Mouse (Mus musculus): ENCODE results near the gene Epha3. TPM values are rescaled to one million over a fixed set of nuclear protein-coding genes. Genes with fewer than 3 reads are reported as not detected.
A peak's percentile ranks its signal among the peaks of the same experiment; 100 is the strongest.

Gene Epha3
- polyA plus RNA-seq, 1 experiment from 2014 or later = 79.3 TPM

GRCm38 (mm10) chr16:63658302-63658974, 205.5 kb downstream of the Epha3 start:
- WGBS = 34% methylated on average over 4 of the region's 4 CpGs
- DNase-seq (ENCODE audit: low spot score) = no peak

GRCm38 (mm10) chr16:63657743-63658142, 206.2 kb downstream of the Epha3 start:
- no peak overlapping the region for H3K4me3 ChIP-seq (ENCODE audit: low read depth, low read length)
- H3K27ac ChIP-seq (ENCODE audit: low read depth, low read length) = no peak overlapping the region
- H3K9me3 ChIP-seq (ENCODE audit: control insufficient read depth, low read length) = no peaks in the 10 kb centered on the region
- ATAC-seq (replicated peaks; ENCODE audit: low FRiP score) (no peak), DNase-seq (ENCODE audit: low spot score) (no peak)
- H3K4me2 ChIP-seq (ENCODE audit: low read depth, low read length, severe bottlenecking) = no peak overlapping the region
- no peaks in the 10 kb centered on the region for H3K36me3 ChIP-seq (ENCODE audit: control insufficient read depth, insufficient read depth, low read length)
- peaks cover 3% of the 10 kb centered on the region; the same call in 1 of the 2 replicates for H3K4me1 ChIP-seq (replicated peaks; ENCODE audit: control insufficient read depth, insufficient read depth, low read length)
- 69% methylated on average over 2 of the region's 2 CpGs for WGBS
- H3K9ac ChIP-seq (ENCODE audit: low read length) = no peak overlapping the region
- no peaks in the 10 kb centered on the region for H3K27me3 ChIP-seq (ENCODE audit: control insufficient read depth, insufficient read depth, low read length)

More at GRCm38 (mm10) chr16:63658302-63658974, 205.5 kb downstream of the Epha3 start:
- H3K9me3 ChIP-seq (ENCODE audit: control insufficient read depth, low read length) = no peaks in the 10 kb centered on the region
- no peaks in the 10 kb centered on the region for H3K27me3 ChIP-seq (ENCODE audit: control insufficient read depth, insufficient read depth, low read length)
- 0 out of 2 replicates have a peak, but pooled peaks have one; percentile 15 for ATAC-seq (replicated peaks; ENCODE audit: low FRiP score)
- no peak overlapping the region for H3K4me2 ChIP-seq (ENCODE audit: low read depth, low read length, severe bottlenecking)
- H3K4me3 ChIP-seq (ENCODE audit: low read depth, low read length) = no peak overlapping the region
- H3K36me3 ChIP-seq (ENCODE audit: control insufficient read depth, insufficient read depth, low read length) = no peaks in the 10 kb centered on the region
- peaks cover 3% of the 10 kb centered on the region; the same call in 1 of the 2 replicates for H3K4me1 ChIP-seq (replicated peaks; ENCODE audit: control insufficient read depth, insufficient read depth, low read length)
- H3K27ac ChIP-seq (ENCODE audit: low read depth, low read length) = no peak overlapping the region
- H3K9ac ChIP-seq (ENCODE audit: low read length) = no peak overlapping the region

DNA sequence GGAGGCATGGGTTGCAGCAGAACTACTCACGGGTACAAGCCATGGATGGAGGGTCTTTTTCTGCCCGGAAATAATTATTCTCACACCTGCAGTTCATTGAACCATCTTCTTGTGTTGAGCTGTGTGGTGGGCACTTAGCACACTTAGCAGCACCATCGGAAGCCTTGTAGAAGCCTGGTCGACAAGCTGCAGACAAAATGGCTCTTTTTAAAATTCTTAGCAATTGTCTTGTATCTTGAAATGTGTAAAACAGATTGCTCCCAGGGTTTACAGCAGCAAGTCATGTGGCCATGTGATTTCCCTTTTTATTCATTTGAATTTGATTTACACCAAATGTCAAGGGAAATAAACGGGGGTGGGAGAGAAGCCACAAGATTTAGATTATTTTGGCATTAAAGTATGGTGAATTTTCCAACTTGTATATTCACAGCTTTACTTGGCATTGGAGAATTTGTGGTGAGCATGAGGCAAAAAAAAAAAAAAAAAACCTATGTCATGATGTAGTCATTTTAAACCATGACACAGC, 210.5 kb downstream of the Epha3 start:
- Histone ChIP-seq H3K27ac (ENCODE audit: low read depth, low read length) (no peak overlapping the region), H3K9ac (ENCODE audit: low read length) (no peak overlapping the region), H3K4me3 (ENCODE audit: low read depth, low read length) (no peak overlapping the region), H3K4me2 (ENCODE audit: low read depth, low read length, severe bottlenecking) (no peak overlapping the region), H3K27me3 (ENCODE audit: control insufficient read depth, insufficient read depth, low read length) (no peaks in the 10 kb centered on the region), H3K9me3 (ENCODE audit: control insufficient read depth, low read length) (no peaks in the 10 kb centered on the region), H3K36me3 (ENCODE audit: control insufficient read depth, insufficient read depth, low read length) (no peaks in the 10 kb centered on the region), H3K4me1 (replicated peaks; ENCODE audit: control insufficient read depth, insufficient read depth, low read length) (no peaks in the 10 kb centered on the region; the same call in 1 of the 2 replicates)
- 92% methylated on average over 5 of the region's 5 CpGs for WGBS
- ATAC-seq (replicated peaks; ENCODE audit: low FRiP score) (no peak), DNase-seq (ENCODE audit: low spot score) (no peak)

DNA sequence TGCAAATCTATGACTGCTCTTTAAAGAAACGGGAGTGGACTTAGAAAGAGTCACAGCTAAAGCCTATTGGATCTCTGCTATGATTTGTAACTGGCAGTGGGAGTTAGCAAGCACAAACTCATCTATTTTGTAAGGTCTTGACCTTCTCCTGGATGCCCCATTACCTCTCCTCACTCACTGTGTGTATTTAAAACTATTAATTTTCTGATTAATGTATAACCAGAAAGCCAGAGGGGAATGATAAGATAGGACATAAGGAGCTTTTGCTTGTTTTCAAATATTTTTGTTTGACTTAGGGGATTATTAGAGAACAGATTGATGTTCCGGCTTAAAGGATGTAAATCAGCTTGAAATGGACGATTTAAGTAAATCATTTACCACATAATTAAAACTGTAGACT, 213.2 kb downstream of the Epha3 start:
- no peaks in the 10 kb centered on the region for H3K4me1 ChIP-seq (replicated peaks; ENCODE audit: control insufficient read depth, insufficient read depth, low read length)
- H3K4me3 ChIP-seq (ENCODE audit: low read depth, low read length) = no peak overlapping the region
- H3K27ac ChIP-seq (ENCODE audit: low read depth, low read length) = no peak overlapping the region
- no peaks in the 10 kb centered on the region for H3K36me3 ChIP-seq (ENCODE audit: control insufficient read depth, insufficient read depth, low read length)
- H3K27me3 ChIP-seq (ENCODE audit: control insufficient read depth, insufficient read depth, low read length) = no peaks in the 10 kb centered on the region
- H3K4me2 ChIP-seq (ENCODE audit: low read depth, low read length, severe bottlenecking) = no peak overlapping the region
- DNase-seq (ENCODE audit: low spot score) (no peak), ATAC-seq (replicated peaks; ENCODE audit: low FRiP score) (no peak)
- no peaks in the 10 kb centered on the region for H3K9me3 ChIP-seq (ENCODE audit: control insufficient read depth, low read length)
- 83% methylated on average over 3 of the region's 3 CpGs for WGBS
- H3K9ac ChIP-seq (ENCODE audit: low read length) = no peak overlapping the region

DNA sequence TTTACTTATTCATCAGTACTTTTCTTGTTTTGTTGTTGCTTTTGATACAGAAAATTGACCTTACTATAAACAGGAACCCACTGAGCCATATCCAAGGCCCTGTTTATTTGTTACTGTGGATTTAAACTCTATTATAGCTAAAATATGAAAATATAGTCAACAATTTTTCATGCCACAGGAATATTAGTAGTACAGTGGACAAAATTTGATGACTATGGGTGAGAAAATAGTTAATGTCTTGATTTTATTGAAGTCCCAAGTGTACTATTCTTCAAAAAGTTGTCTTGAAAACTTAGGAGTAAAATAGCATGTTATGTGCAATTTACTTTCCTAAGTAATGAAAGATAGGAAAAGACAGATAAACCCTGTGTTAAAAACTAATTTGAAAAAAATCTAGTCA, 217.4 kb downstream of the Epha3 start:
- no peaks in the 10 kb centered on the region for H3K4me1 ChIP-seq (replicated peaks; ENCODE audit: control insufficient read depth, insufficient read depth, low read length)
- H3K9ac ChIP-seq (ENCODE audit: low read length) = no peak overlapping the region
- DNase-seq (ENCODE audit: low spot score) (no peak), ATAC-seq (replicated peaks; ENCODE audit: low FRiP score) (no peak)
- no peak overlapping the region for H3K4me2 ChIP-seq (ENCODE audit: low read depth, low read length, severe bottlenecking)
- H3K9me3 ChIP-seq (ENCODE audit: control insufficient read depth, low read length) = no peaks in the 10 kb centered on the region
- H3K27ac ChIP-seq (ENCODE audit: low read depth, low read length) = no peak overlapping the region
- H3K36me3 ChIP-seq (ENCODE audit: control insufficient read depth, insufficient read depth, low read length) = no peaks in the 10 kb centered on the region
- no peak overlapping the region for H3K4me3 ChIP-seq (ENCODE audit: low read depth, low read length)
- no peaks in the 10 kb centered on the region for H3K27me3 ChIP-seq (ENCODE audit: control insufficient read depth, insufficient read depth, low read length)

DNA sequence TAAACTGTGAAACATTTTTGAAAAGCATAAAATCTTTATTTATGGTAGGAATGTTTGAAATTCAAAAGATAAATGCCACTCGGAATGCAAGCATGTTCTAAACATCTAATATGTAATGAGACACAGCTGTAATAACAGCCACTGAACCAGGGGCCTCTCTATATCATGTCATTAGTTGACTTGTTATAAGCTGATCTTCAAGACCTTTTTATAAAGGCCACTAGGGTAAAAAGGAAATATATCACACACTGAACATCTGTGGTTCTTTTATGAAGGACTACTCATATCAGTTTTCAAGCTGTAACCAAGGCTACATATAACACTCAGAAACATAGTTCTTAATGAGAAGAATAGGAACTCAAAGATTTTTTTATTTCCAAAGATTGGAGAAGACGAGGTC, 221.3 kb downstream of the Epha3 start:
- 67% methylated on average over 2 of the region's 2 CpGs for WGBS
- Histone ChIP-seq H3K27me3 (ENCODE audit: control insufficient read depth, insufficient read depth, low read length) (no peaks in the 10 kb centered on the region), H3K9ac (ENCODE audit: low read length) (no peak overlapping the region), H3K9me3 (ENCODE audit: control insufficient read depth, low read length) (no peaks in the 10 kb centered on the region), H3K4me1 (replicated peaks; ENCODE audit: control insufficient read depth, insufficient read depth, low read length) (no peaks in the 10 kb centered on the region), H3K4me3 (ENCODE audit: low read depth, low read length) (no peak overlapping the region), H3K27ac (ENCODE audit: low read depth, low read length) (no peak overlapping the region), H3K36me3 (ENCODE audit: control insufficient read depth, insufficient read depth, low read length) (no peaks in the 10 kb centered on the region), H3K4me2 (ENCODE audit: low read depth, low read length, severe bottlenecking) (no peak overlapping the region)
- DNase-seq (ENCODE audit: low spot score) (no peak), ATAC-seq (replicated peaks; ENCODE audit: low FRiP score) (no peak)

DNA sequence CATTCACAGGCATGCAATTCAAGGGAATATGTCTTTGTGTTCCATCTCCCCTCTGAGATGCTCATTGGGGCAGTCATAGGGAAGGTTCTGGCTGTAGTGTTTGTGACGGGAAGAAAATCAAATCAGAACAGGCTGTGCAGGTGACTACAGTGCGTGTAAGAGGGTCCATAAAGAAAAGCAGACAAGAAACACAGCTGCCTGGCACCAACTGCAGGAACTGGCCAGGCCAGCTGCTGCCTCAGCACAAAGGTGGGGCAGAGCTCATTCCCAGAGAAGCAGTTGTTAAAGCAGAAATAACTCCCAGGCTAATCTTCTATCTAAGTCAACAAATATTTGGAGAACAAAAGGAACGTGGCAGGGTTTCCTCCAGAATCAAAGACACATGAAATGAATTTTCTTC, 222.4 kb downstream of the Epha3 start:
- Histone ChIP-seq H3K4me2 (ENCODE audit: low read depth, low read length, severe bottlenecking) (no peak overlapping the region), H3K9ac (ENCODE audit: low read length) (no peak overlapping the region), H3K27ac (ENCODE audit: low read depth, low read length) (no peak overlapping the region), H3K36me3 (ENCODE audit: control insufficient read depth, insufficient read depth, low read length) (no peaks in the 10 kb centered on the region), H3K4me3 (ENCODE audit: low read depth, low read length) (no peak overlapping the region), H3K27me3 (ENCODE audit: control insufficient read depth, insufficient read depth, low read length) (no peaks in the 10 kb centered on the region), H3K9me3 (ENCODE audit: control insufficient read depth, low read length) (no peaks in the 10 kb centered on the region), H3K4me1 (replicated peaks; ENCODE audit: control insufficient read depth, insufficient read depth, low read length) (no peaks in the 10 kb centered on the region)
- ATAC-seq (replicated peaks; ENCODE audit: low FRiP score) = 0 out of 2 replicates have a peak, but pooled peaks have one; percentile 39
- no peak for DNase-seq (ENCODE audit: low spot score)
- 57% methylated on average over 3 of the region's 3 CpGs for WGBS

DNA sequence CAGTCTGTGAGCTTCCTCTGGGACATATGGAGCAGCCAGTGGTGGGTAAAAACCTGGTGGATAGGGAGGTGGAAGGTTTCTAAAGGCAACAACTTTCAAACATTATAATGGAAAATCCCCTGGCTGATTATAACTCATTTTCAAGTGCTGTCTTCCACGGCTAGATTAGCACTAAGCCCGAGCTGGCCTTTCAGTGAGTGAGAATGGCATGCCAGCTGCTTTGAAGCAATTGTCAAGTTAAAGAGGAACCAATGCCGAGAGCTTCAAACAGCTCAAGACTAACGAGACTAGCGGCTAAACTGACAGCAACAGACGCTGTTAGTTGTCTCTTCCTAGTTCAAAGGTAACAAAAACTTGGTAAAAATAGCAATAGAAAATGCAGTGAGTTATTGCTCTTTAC, 225.3 kb downstream of the Epha3 start:
- 15% methylated on average over 6 of the region's 6 CpGs for WGBS
- no peak overlapping the region for H3K9ac ChIP-seq (ENCODE audit: low read length)
- H3K27ac ChIP-seq (ENCODE audit: low read depth, low read length) = no peak overlapping the region
- no peak for ATAC-seq (replicated peaks; ENCODE audit: low FRiP score)
- no peaks in the 10 kb centered on the region for H3K36me3 ChIP-seq (ENCODE audit: control insufficient read depth, insufficient read depth, low read length)
- DNase-seq (ENCODE audit: low spot score) = no peak
- no peaks in the 10 kb centered on the region for H3K27me3 ChIP-seq (ENCODE audit: control insufficient read depth, insufficient read depth, low read length)
- H3K4me2 ChIP-seq (ENCODE audit: low read depth, low read length, severe bottlenecking) = no peak overlapping the region
- no peak overlapping the region for H3K4me3 ChIP-seq (ENCODE audit: low read depth, low read length)
- H3K4me1 ChIP-seq (replicated peaks; ENCODE audit: control insufficient read depth, insufficient read depth, low read length) = no peaks in the 10 kb centered on the region
- H3K9me3 ChIP-seq (ENCODE audit: control insufficient read depth, low read length) = no peaks in the 10 kb centered on the region

GRCm38 (mm10) chr16:63633748-63634166, 230.2 kb downstream of the Epha3 start:
- H3K27ac ChIP-seq (ENCODE audit: low read depth, low read length) = no peak overlapping the region
- no peaks in the 10 kb centered on the region for H3K36me3 ChIP-seq (ENCODE audit: control insufficient read depth, insufficient read depth, low read length)
- ATAC-seq (replicated peaks; ENCODE audit: low FRiP score) (no peak), DNase-seq (ENCODE audit: low spot score) (no peak)
- 93% methylated on average over 5 of the region's 5 CpGs for WGBS
- no peaks in the 10 kb centered on the region for H3K4me1 ChIP-seq (replicated peaks; ENCODE audit: control insufficient read depth, insufficient read depth, low read length)
- no peak overlapping the region for H3K4me3 ChIP-seq (ENCODE audit: low read depth, low read length)
- no peaks in the 10 kb centered on the region for H3K9me3 ChIP-seq (ENCODE audit: control insufficient read depth, low read length)
- H3K4me2 ChIP-seq (ENCODE audit: low read depth, low read length, severe bottlenecking) = no peak overlapping the region
- no peaks in the 10 kb centered on the region for H3K27me3 ChIP-seq (ENCODE audit: control insufficient read depth, insufficient read depth, low read length)
- no peak overlapping the region for H3K9ac ChIP-seq (ENCODE audit: low read length)

All from forebrain, embryonic 11.5 days (tissue).